Mouse (Mus musculus): ENCODE measurements around the gene Atp8b4.

The Atp8b4 gene

GRCm38 (mm10) chr2:126363745-126364725 lies 136.4 kb downstream of the Atp8b4 start:
- in situ Hi-C loops (cut with MboI, MseI): loop anchor here (5.0 to 10.0 kb wide), 3 partner anchors 87 to 467 kb away; no protein-coding TSS in a partner anchor

GRCm38 (mm10) chr2:126363050-126363744 lies 137.3 kb downstream of the Atp8b4 start:
- in situ Hi-C loops (cut with MboI, MseI): loop anchor here (5.0 to 10.0 kb wide), 3 partner anchors 86 to 466 kb away; no protein-coding TSS in a partner anchor

- in situ Hi-C loops (cut with MboI, MseI): loop anchor here (5.0 to 10.0 kb wide), 3 partner anchors 84 to 464 kb away; no protein-coding TSS in a partner anchor
These were observed 139.2 kb downstream of the Atp8b4 start for GRCm38 (mm10) chr2:126361131-126361810.

- in situ Hi-C loops (cut with MboI, MseI): loop anchor here (5.0 to 10.0 kb wide), 3 partner anchors 83 to 463 kb away; no protein-coding TSS in a partner anchor
These were observed 139.8 kb downstream of the Atp8b4 start for GRCm38 (mm10) chr2:126360688-126361087.

- in situ Hi-C loops (cut with MboI, MseI): loop anchor here (5.0 to 10.0 kb wide), 3 partner anchors 83 to 463 kb away; no protein-coding TSS in a partner anchor
These were observed 140.5 kb downstream of the Atp8b4 start for GRCm38 (mm10) chr2:126359965-126360364.

- in situ Hi-C loops (cut with MboI, MseI): no loop called here
These were observed 141.2 kb downstream of the Atp8b4 start for GRCm38 (mm10) chr2:126359278-126359677.

GRCm38 (mm10) chr2:126358741-126359140 lies 141.7 kb downstream of the Atp8b4 start:
- in situ Hi-C loops (cut with MboI, MseI): no loop called here

- in situ Hi-C loops (cut with MboI, MseI): no loop called here
These were observed 145.2 kb downstream of the Atp8b4 start for GRCm38 (mm10) chr2:126355259-126355658.

GRCm38 (mm10) chr2:126351811-126352210 lies 148.7 kb downstream of the Atp8b4 start:
- in situ Hi-C loops (cut with MboI, MseI): no loop called here

- in situ Hi-C loops (cut with MboI, MseI): no loop called here
These were observed 157.4 kb downstream of the Atp8b4 start for GRCm38 (mm10) chr2:126343026-126343593.

GRCm38 (mm10) chr2:126341521-126341920 lies 159.0 kb downstream of the Atp8b4 start:
- in situ Hi-C loops (cut with MboI, MseI): no loop called here

GRCm38 (mm10) chr2:126340201-126340600 lies 160.3 kb downstream of the Atp8b4 start:
- in situ Hi-C loops (cut with MboI, MseI): no loop called here

- in situ Hi-C loops (cut with MboI, MseI): no loop called here
These were observed 161.0 kb downstream of the Atp8b4 start for GRCm38 (mm10) chr2:126339516-126339915.

GRCm38 (mm10) chr2:126337143-126337542 lies 163.3 kb downstream of the Atp8b4 start:
- in situ Hi-C loops (cut with MboI, MseI): no loop called here

- in situ Hi-C loops (cut with MboI, MseI): no loop called here
These were observed 168.7 kb downstream of the Atp8b4 start for GRCm38 (mm10) chr2:126331794-126332193.

- in situ Hi-C loops (cut with MboI, MseI): loop anchor here (5.0 to 10.0 kb wide), 3 partner anchors 56 to 1002 kb away; no protein-coding TSS in a partner anchor
These were observed 177.3 kb downstream of the Atp8b4 start for GRCm38 (mm10) chr2:126323206-126323605.

GRCm38 (mm10) chr2:126322631-126323031 lies 177.8 kb downstream of the Atp8b4 start:
- in situ Hi-C loops (cut with MboI, MseI): loop anchor here (5.0 to 10.0 kb wide), 3 partner anchors 55 to 1002 kb away; no protein-coding TSS in a partner anchor

- in situ Hi-C loops (cut with MboI, MseI): no loop called here
These were observed 182.4 kb downstream of the Atp8b4 start for GRCm38 (mm10) chr2:126318071-126318470.

GRCm38 (mm10) chr2:126316942-126317341 lies 183.5 kb downstream of the Atp8b4 start:
- in situ Hi-C loops (cut with MboI, MseI): no loop called here

GRCm38 (mm10) chr2:126316346-126316745 lies 184.1 kb downstream of the Atp8b4 start:
- in situ Hi-C loops (cut with MboI, MseI): no loop called here

- in situ Hi-C loops (cut with MboI, MseI): no loop called here
These were observed 189.4 kb downstream of the Atp8b4 start for GRCm38 (mm10) chr2:126311056-126311455.

Data from T-helper 17 cell (primary cell).